Mouse (Mus musculus) adrenal gland, adult (tissue): Measurements from ENCODE around the gene Rabgap1l.

Experiments used
- DNase-seq, 2 experiments: peaks; one replicate each; pipeline ENCODE4 v3.0.0; 2022 to 2023; ENCODE audit warnings: low spot score in 1 of 2; ENCODE audit not compliant: inconsistent age in 2 of 2

Rabgap1l gene

GRCm38 (mm10) chr1:160789876-160790275 is 3.1 kb downstream of the Rabgap1l start:
- no peak for DNase-seq

- DNase-seq, result no peak
Observed at GRCm38 (mm10) chr1:160787926-160788325, 5.1 kb downstream of the Rabgap1l start.

- no peak for DNase-seq
Observed at GRCm38 (mm10) chr1:160787164-160787563, 5.8 kb downstream of the Rabgap1l start.

GRCm38 (mm10) chr1:160786571-160786970 is 6.4 kb downstream of the Rabgap1l start:
- DNase-seq, result no peak

- no peak for DNase-seq
Observed at GRCm38 (mm10) chr1:160785681-160786225, 7.3 kb downstream of the Rabgap1l start.

GRCm38 (mm10) chr1:160784122-160784521 is 8.9 kb downstream of the Rabgap1l start:
- DNase-seq, result no peak

GRCm38 (mm10) chr1:160774166-160774565 is 18.8 kb downstream of the Rabgap1l start:
- no peak for DNase-seq

GRCm38 (mm10) chr1:160765565-160765964 is 27.4 kb downstream of the Rabgap1l start:
- DNase-seq, result no peak

- peak; percentile 47 to 81 for DNase-seq
Observed at GRCm38 (mm10) chr1:160758243-160758642, 34.8 kb downstream of the Rabgap1l start.

- no peak for DNase-seq
Observed at GRCm38 (mm10) chr1:160755359-160755758, 37.7 kb downstream of the Rabgap1l start.

GRCm38 (mm10) chr1:160750629-160751028 is 42.4 kb downstream of the Rabgap1l start:
- DNase-seq, result no peak

- peak in 1 of 2 experiments; percentile 26 for DNase-seq
Observed at GRCm38 (mm10) chr1:160746786-160747185, 46.2 kb downstream of the Rabgap1l start.

- no peak for DNase-seq
Observed at GRCm38 (mm10) chr1:160745238-160745930, 47.6 kb downstream of the Rabgap1l start.

GRCm38 (mm10) chr1:160744009-160744408 is 49.0 kb downstream of the Rabgap1l start:
- DNase-seq, result no peak

- peak; percentile 19 to 82 for DNase-seq
Observed at GRCm38 (mm10) chr1:160743229-160743628, 49.8 kb downstream of the Rabgap1l start.

- no peak for DNase-seq
Observed at GRCm38 (mm10) chr1:160740650-160741049, 52.4 kb downstream of the Rabgap1l start.

GRCm38 (mm10) chr1:160734743-160735142 is 58.3 kb downstream of the Rabgap1l start:
- DNase-seq, result no peak

- no peak for DNase-seq
Observed at GRCm38 (mm10) chr1:160729944-160730343, 63.1 kb downstream of the Rabgap1l start.

GRCm38 (mm10) chr1:160717742-160718141 is 75.3 kb downstream of the Rabgap1l start:
- DNase-seq, result peak in 1 of 2 experiments; percentile 69

- DNase-seq, result no peak
Observed at GRCm38 (mm10) chr1:160714685-160715084, 78.3 kb downstream of the Rabgap1l start.

GRCm38 (mm10) chr1:160713887-160714286 is 79.1 kb downstream of the Rabgap1l start:
- no peak for DNase-seq

GRCm38 (mm10) chr1:160713383-160713782 is 79.6 kb downstream of the Rabgap1l start:
- no peak for DNase-seq

GRCm38 (mm10) chr1:160710539-160710938 is 82.5 kb downstream of the Rabgap1l start:
- no peak for DNase-seq
